Mouse (Mus musculus): ENCODE data around the gene Pam. TPM values are rescaled to one million over a fixed set of nuclear protein-coding genes. Genes with fewer than 3 reads are reported as not detected.

The Pam gene
- polyA plus RNA-seq (2012; rRNA removed): 54.7 and 97.4 TPM in 2 replicates

GRCm38 (mm10) chr1:98095246-98095990 is at the start of gene Pam:
Pam (minus strand) TSS chr1:98095646.
- no peaks in the 10 kb centered on the region for H3K36me3 ChIP-seq (ENCODE audit: control insufficient read depth, insufficient read depth, low read length)
- TF ChIP-seq POLR2A (IDR thresholded peaks at IDR 0.05; ENCODE audit: low read depth, low read length) (peak; percentile 19), CTCF (conservative IDR thresholded peaks at IDR 0.05; ENCODE audit: insufficient read depth, insufficient read length, low read depth, low read length) (no peak)
- H3K27me3 ChIP-seq (replicated peaks; ENCODE audit: control insufficient read depth, insufficient read depth, low read length): no peaks in the 10 kb centered on the region
- H3K4me3 ChIP-seq (ENCODE audit: insufficient read depth, low read depth, low read length): peak within 1 kb of the TSS; percentile 95
- under 1% methylated on average over 75 of the region's 82 CpGs for WGBS
- peaks cover 4% of the 10 kb centered on the region; the same call in 1 of the 2 replicates for H3K4me1 ChIP-seq (ENCODE audit: control insufficient read depth, insufficient read depth, low read length)
- peak; percentile 94 for DNase-seq
- H3K27ac ChIP-seq (ENCODE audit: insufficient read depth, low read depth, low read length): peak within 1 kb of the TSS; percentile 75

- H3K4me3 ChIP-seq (ENCODE audit: insufficient read depth, low read depth, low read length): no peak overlapping the region
- no peak overlapping the region for H3K27ac ChIP-seq (ENCODE audit: insufficient read depth, low read depth, low read length)
- 97% methylated on average over 1 of the region's 1 CpGs for WGBS
- H3K36me3 ChIP-seq (ENCODE audit: control insufficient read depth, insufficient read depth, low read length): no peaks in the 10 kb centered on the region
- H3K4me1 ChIP-seq (ENCODE audit: control insufficient read depth, insufficient read depth, low read length): no peaks in the 10 kb centered on the region
- no peaks in the 10 kb centered on the region for H3K27me3 ChIP-seq (replicated peaks; ENCODE audit: control insufficient read depth, insufficient read depth, low read length)
- TF ChIP-seq CTCF (conservative IDR thresholded peaks at IDR 0.05; ENCODE audit: insufficient read depth, insufficient read length, low read depth, low read length) (no peak), POLR2A (IDR thresholded peaks at IDR 0.05; ENCODE audit: low read depth, low read length) (no peak)
- peak; percentile 18 for DNase-seq
Observed at GRCm38 (mm10) chr1:98144845-98145244, 49.4 kb upstream of the Pam start.

GRCm38 (mm10) chr1:98131244-98131643 is 35.8 kb upstream of the Pam start:
- no peak overlapping the region for H3K27ac ChIP-seq (ENCODE audit: insufficient read depth, low read depth, low read length)
- WGBS: 66% methylated on average over 4 of the region's 4 CpGs
- TF ChIP-seq CTCF (conservative IDR thresholded peaks at IDR 0.05; ENCODE audit: insufficient read depth, insufficient read length, low read depth, low read length) (no peak), POLR2A (IDR thresholded peaks at IDR 0.05; ENCODE audit: low read depth, low read length) (no peak)

GRCm38 (mm10) chr1:98129561-98130347 is 34.3 kb upstream of the Pam start:
- no peaks in the 10 kb centered on the region for H3K27me3 ChIP-seq (replicated peaks; ENCODE audit: control insufficient read depth, insufficient read depth, low read length)
- H3K4me3 ChIP-seq (ENCODE audit: insufficient read depth, low read depth, low read length): no peak overlapping the region
- WGBS: 74% methylated on average over 3 of the region's 3 CpGs
- H3K27ac ChIP-seq (ENCODE audit: insufficient read depth, low read depth, low read length): peak overlapping the region; percentile 100
- H3K4me1 ChIP-seq (ENCODE audit: control insufficient read depth, insufficient read depth, low read length): peaks cover 8% of the 10 kb centered on the region
- TF ChIP-seq CTCF (conservative IDR thresholded peaks at IDR 0.05; ENCODE audit: insufficient read depth, insufficient read length, low read depth, low read length) (no peak), POLR2A (IDR thresholded peaks at IDR 0.05; ENCODE audit: low read depth, low read length) (no peak)
- H3K36me3 ChIP-seq (ENCODE audit: control insufficient read depth, insufficient read depth, low read length): no peaks in the 10 kb centered on the region; the same call in 1 of the 2 replicates
- DNase-seq: peak; percentile 65

More at GRCm38 (mm10) chr1:98131244-98131643, 35.8 kb upstream of the Pam start:
- no peak for DNase-seq
- Histone ChIP-seq H3K4me1 (ENCODE audit: control insufficient read depth, insufficient read depth, low read length) (peaks cover 8% of the 10 kb centered on the region), H3K36me3 (ENCODE audit: control insufficient read depth, insufficient read depth, low read length) (no peaks in the 10 kb centered on the region; the same call in 1 of the 2 replicates), H3K27me3 (replicated peaks; ENCODE audit: control insufficient read depth, insufficient read depth, low read length) (no peaks in the 10 kb centered on the region), H3K4me3 (ENCODE audit: insufficient read depth, low read depth, low read length) (no peak overlapping the region)

DNA sequence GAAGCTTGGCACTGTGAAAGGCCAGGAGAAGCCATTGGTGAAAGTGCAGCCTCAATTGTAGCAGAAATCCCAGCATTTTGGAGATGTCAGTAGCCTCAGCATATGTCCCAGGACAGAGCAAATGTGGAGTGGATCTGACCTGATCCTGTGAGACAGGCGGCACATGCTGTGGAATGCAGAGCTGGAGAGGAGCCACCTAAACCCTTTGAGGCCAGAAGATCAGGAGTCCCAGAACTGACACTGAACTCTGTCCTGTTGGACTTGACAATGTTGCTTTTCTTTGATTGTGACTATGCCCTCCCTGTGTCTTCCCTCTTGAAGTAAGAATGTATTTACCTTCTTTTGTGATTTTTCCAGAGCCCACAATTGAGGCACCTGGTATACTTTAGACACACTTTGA is 33.7 kb upstream of the Pam start:
- no peak for TF ChIP-seq POLR2A (IDR thresholded peaks at IDR 0.05; ENCODE audit: low read depth, low read length)
- TF ChIP-seq CTCF (conservative IDR thresholded peaks at IDR 0.05; ENCODE audit: insufficient read depth, insufficient read length, low read depth, low read length): no peak
- Histone ChIP-seq H3K4me3 (ENCODE audit: insufficient read depth, low read depth, low read length) (no peak overlapping the region), H3K27ac (ENCODE audit: insufficient read depth, low read depth, low read length) (peak overlapping the region; percentile 100), H3K36me3 (ENCODE audit: control insufficient read depth, insufficient read depth, low read length) (no peaks in the 10 kb centered on the region; the same call in 1 of the 2 replicates), H3K4me1 (ENCODE audit: control insufficient read depth, insufficient read depth, low read length) (peaks cover 8% of the 10 kb centered on the region), H3K27me3 (replicated peaks; ENCODE audit: control insufficient read depth, insufficient read depth, low read length) (no peaks in the 10 kb centered on the region)
- peak; percentile 87 for DNase-seq
- WGBS: 49% methylated on average over 1 of the region's 1 CpGs

DNA sequence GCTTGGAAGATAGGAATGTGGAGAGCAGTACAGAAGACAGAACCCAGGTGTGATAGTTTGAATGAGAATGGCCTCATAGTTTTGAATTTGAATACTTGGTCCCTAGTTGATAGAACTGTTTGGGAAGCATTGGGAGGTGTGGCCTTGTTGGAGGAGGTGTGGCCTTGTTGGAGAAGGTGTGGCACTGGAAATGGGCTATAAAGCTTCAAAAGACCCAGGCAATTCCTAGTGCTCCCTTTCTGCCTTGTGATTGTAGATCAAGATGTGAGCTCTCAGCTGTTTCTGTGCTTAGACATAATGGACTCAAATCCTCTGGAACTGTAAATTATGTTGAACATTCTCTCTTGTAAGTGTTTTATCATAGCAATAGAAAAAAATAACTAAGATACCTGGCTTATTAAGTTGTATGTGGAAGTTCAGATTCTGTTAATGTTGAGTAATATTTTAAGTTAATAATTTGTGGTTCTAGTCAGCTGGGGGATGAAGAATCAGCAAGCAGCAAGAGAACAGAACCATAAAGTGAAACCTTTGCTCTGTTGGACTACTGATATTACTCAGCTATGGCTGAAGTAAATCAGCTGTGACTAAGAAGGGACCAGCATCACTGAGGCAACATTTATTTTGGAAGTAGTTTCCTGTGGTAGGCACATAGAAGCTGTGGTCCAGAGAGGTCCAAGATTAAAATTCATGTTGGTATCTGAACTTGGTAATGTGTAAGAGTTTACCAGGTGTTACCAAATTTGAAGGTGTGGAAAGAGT is 33.1 kb upstream of the Pam start:
- H3K4me1 ChIP-seq (ENCODE audit: control insufficient read depth, insufficient read depth, low read length): peaks cover 8% of the 10 kb centered on the region
- H3K27ac ChIP-seq (ENCODE audit: insufficient read depth, low read depth, low read length): peak overlapping the region; percentile 100
- no peak overlapping the region for H3K4me3 ChIP-seq (ENCODE audit: insufficient read depth, low read depth, low read length)
- no peak for TF ChIP-seq CTCF (conservative IDR thresholded peaks at IDR 0.05; ENCODE audit: insufficient read depth, insufficient read length, low read depth, low read length)
- TF ChIP-seq POLR2A (IDR thresholded peaks at IDR 0.05; ENCODE audit: low read depth, low read length): no peak
- H3K27me3 ChIP-seq (replicated peaks; ENCODE audit: control insufficient read depth, insufficient read depth, low read length): no peaks in the 10 kb centered on the region
- no peaks in the 10 kb centered on the region; the same call in 1 of the 2 replicates for H3K36me3 ChIP-seq (ENCODE audit: control insufficient read depth, insufficient read depth, low read length)
- peak; percentile 45 for DNase-seq

Data from kidney, adult 2 months (tissue).